Mouse (Mus musculus): Measurements from ENCODE around the gene Myh11.
"Not testable (repeated sequence)": the region's sequence is repeated elsewhere in the genome, so short reads cannot be mapped to it uniquely, and the experiment has no call there.

Myh11 gene

GRCm38 (mm10) chr16:14162988-14163416, 128.2 kb downstream of the Myh11 start, which contains the start of the genes Nde1 and Marf1:
Gene Nde1 (plus strand): TSS chr16:14163275.
Gene Marf1 (minus strand): TSS chr16:14163351.
- DNase-seq (ENCODE audit: low read depth, low spot score) = peak; percentile 71

GRCm38 (mm10) chr16:14160941-14161340, 130.2 kb downstream of the Myh11 start:
- DNase-seq (ENCODE audit: low read depth, low spot score) = no peak

GRCm38 (mm10) chr16:14159746-14160131, 131.4 kb downstream of the Myh11 start:
- DNase-seq (ENCODE audit: low read depth, low spot score) = peak; percentile 36

- DNase-seq (ENCODE audit: low read depth, low spot score) = peak; percentile 91
These were observed 132.0 kb downstream of the Myh11 start for GRCm38 (mm10) chr16:14158936-14159745.

- DNase-seq (ENCODE audit: low read depth, low spot score) = no peak
These were observed 132.6 kb downstream of the Myh11 start for GRCm38 (mm10) chr16:14158536-14158935.

- DNase-seq (ENCODE audit: low read depth, low spot score) = no peak
These were observed 134.9 kb downstream of the Myh11 start for GRCm38 (mm10) chr16:14156312-14156711.

GRCm38 (mm10) chr16:14155638-14156037, 135.5 kb downstream of the Myh11 start:
- not testable (repeated sequence) for DNase-seq (ENCODE audit: low read depth, low spot score)

- no peak for DNase-seq (ENCODE audit: low read depth, low spot score)
These were observed 139.5 kb downstream of the Myh11 start for GRCm38 (mm10) chr16:14151718-14152117.

- no peak for DNase-seq (ENCODE audit: low read depth, low spot score)
These were observed 143.5 kb downstream of the Myh11 start for GRCm38 (mm10) chr16:14147712-14148111.

All from WW6 (cell line).